Mouse (Mus musculus) liver, embryonic 16.5 days (tissue): ENCODE measurements at regions not wholly inside any gene's neighbourhood (a gene's known extent, or its start where the extent isn't known, plus 50 kb on each side); places are given as distances from the start of the nearest gene placed in this dataset.

Experiments
- ATAC-seq: fragments of 200-750 bp; cut with Nextera tagmentation; 2 replicates; pipeline ENCODE4 v1.8.0; 2017; ENCODE audit warnings: low read depth, mild to moderate bottlenecking, moderate number of reproducible peaks, moderate library complexity
- H3K27ac ChIP-seq: fragments of 300-500 bp; sonication (generic); 2 replicates; pipeline ENCODE4 v1.5.1; 2014; ENCODE audit warnings: mild to moderate bottlenecking, low read length
- H3K27me3 ChIP-seq: fragments of 300-500 bp; sonication (generic); 2 replicates; pipeline ENCODE4 v1.6.1; 2014; ENCODE audit warnings: low read depth, low read length, mixed read lengths; ENCODE audit not compliant: control insufficient read depth, insufficient read depth
- H3K36me3 ChIP-seq: fragments of 300-500 bp; sonication (generic); 2 replicates; pipeline ENCODE4 v1.6.1; 2014; ENCODE audit warnings: mild to moderate bottlenecking; ENCODE audit not compliant: control insufficient read depth, insufficient read depth
- H3K4me1 ChIP-seq: fragments of 300-500 bp; sonication (generic); 2 replicates; pipeline ENCODE4 v1.6.1; 2014; ENCODE audit warnings: low read depth, low read length, mixed read lengths; ENCODE audit not compliant: control insufficient read depth
- H3K4me2 ChIP-seq: fragments of 300-500 bp; sonication (generic); 2 replicates; pipeline ENCODE4 v1.6.1; 2014; ENCODE audit warnings: low read depth, low read length, mixed read lengths
- H3K4me3 ChIP-seq: fragments of 300-500 bp; sonication (generic); 2 replicates; pipeline ENCODE4 v1.5.1; 2014; ENCODE audit warnings: low read depth, mild to moderate bottlenecking, low read length
- H3K9ac ChIP-seq: fragments of 300-500 bp; sonication (generic); 2 replicates; pipeline ENCODE4 v1.6.1; 2014; ENCODE audit warnings: low read depth, low read length
- H3K9me3 ChIP-seq: fragments of 300-500 bp; sonication (generic); replicated peaks from 2 replicates; pipeline ENCODE4 v1.6.1; 2016; ENCODE audit warnings: low read length; ENCODE audit not compliant: control insufficient read depth
- WGBS: fragments of 180-500 bp; shearing (Covaris S2); extraction: QIAGEN DNeasy Blood & Tissue Kit; methylation state at CpG from one replicate; pipeline ENCODE4 v1.1.7; 2014; ENCODE audit not compliant: insufficient replicate concordance; 5-methylcytosine and 5-hydroxymethylcytosine counted together

DNA sequence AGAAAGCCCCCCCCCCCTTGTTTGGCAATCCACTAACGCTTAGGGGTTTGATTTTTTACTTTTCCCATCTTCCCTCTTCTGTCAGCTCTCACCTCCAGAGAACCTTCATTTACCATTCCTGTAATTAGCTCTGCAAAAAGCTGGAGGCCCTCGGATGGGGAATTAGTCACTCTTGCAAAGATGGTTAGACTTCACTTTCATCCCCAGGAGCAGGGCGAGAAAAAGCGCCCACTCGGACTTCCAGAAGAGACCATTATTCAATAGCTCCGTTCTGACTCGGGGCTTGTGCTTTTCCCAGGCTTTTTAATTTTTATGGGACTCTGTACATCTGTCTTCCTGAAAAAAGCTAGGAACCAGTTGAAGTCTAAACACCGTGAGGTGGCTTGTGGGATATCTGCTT, 73.7 kb upstream of the Map4k3 start:
- no peak overlapping the region for H3K9ac ChIP-seq
- no peak overlapping the region for H3K4me2 ChIP-seq
- H3K27me3 ChIP-seq: no peaks in the 10 kb centered on the region
- H3K4me3 ChIP-seq: no peak overlapping the region
- no peak overlapping the region for H3K27ac ChIP-seq
- no peak for ATAC-seq
- H3K36me3 ChIP-seq: no peaks in the 10 kb centered on the region
- no peaks in the 10 kb centered on the region for H3K9me3 ChIP-seq
- H3K4me1 ChIP-seq: no peaks in the 10 kb centered on the region
- WGBS: 35% methylated on average over 8 of the region's 8 CpGs

DNA sequence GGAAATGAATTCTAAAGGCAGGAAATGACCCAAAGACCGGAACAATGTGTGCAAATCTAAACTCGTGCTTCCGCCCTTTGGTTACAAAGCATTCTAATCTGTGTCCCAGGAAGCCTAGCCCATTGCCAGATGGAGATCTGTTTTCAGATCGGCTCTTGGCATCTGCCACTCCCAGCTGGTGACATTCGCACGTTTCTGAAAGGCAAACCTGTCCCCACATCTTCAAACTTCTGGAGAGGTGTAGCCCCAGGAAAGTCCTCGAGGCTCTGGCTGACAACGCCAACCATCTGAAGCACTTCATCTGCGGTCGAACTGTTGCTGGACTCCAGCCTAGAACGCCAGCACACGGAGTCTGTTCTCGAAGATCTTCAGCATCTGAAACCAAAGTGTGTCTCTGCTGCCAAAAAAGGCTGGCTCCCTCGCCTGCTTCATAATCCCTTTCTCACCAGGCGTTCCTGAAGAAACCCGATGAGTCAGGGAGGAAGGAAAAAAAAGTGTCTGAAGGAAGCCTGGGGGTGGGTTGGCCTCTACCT, 73.2 kb upstream of the Map4k3 start:
- no peak for ATAC-seq
- no peaks in the 10 kb centered on the region for H3K4me1 ChIP-seq
- no peak overlapping the region for H3K9ac ChIP-seq
- H3K27me3 ChIP-seq: no peaks in the 10 kb centered on the region
- H3K9me3 ChIP-seq: no peaks in the 10 kb centered on the region
- no peak overlapping the region for H3K27ac ChIP-seq
- H3K36me3 ChIP-seq: no peaks in the 10 kb centered on the region
- H3K4me2 ChIP-seq: no peak overlapping the region
- no peak overlapping the region for H3K4me3 ChIP-seq
- WGBS: 8% methylated on average over 16 of the region's 16 CpGs

DNA sequence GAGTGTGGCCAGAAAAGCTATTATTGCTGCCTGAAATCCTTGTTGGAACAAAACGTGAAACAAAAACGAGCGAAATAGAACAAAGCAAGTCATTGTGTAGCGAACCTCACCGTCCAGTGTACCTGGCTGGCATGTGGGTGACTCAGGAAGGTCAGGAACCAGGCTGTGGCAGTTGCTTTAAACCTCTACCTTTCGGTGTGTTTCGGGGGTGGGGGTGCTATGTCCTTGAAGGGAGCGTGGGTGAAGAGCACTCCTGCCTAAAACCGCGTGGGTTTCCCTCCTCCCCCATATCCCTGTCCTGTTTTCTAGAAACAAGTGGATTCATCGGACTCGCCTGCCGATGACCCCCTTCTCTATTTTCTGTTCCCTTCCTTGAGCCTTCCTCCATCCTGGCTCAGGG, 72.6 kb upstream of the Map4k3 start:
- WGBS: 49% methylated on average over 13 of the region's 13 CpGs
- H3K27ac ChIP-seq: no peak overlapping the region
- H3K9me3 ChIP-seq: no peaks in the 10 kb centered on the region
- no peaks in the 10 kb centered on the region for H3K27me3 ChIP-seq
- ATAC-seq: no peak
- H3K9ac ChIP-seq: no peak overlapping the region
- H3K4me3 ChIP-seq: no peak overlapping the region
- no peaks in the 10 kb centered on the region for H3K4me1 ChIP-seq
- H3K4me2 ChIP-seq: no peak overlapping the region
- H3K36me3 ChIP-seq: no peaks in the 10 kb centered on the region

DNA sequence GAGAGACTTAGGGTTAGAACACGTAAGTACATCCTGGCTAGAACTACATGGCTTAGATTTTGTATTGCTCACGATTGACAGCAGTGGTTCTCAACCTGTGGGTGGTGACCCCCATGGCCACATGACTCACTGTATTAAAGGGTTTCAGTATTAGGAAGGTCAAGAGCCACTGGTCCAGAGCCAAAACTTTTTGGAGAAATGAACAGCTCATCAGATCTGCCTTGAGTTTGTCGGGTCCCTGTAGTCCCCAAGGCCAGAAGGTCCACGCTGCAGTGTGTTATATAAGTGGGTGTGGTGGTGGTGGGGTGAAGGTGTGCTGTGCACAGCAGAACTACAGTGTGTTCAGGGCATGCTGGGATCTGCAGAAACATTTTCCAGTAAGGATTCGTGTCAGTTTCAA, 72.2 kb upstream of the Map4k3 start:
- H3K27ac ChIP-seq: no peak overlapping the region
- ATAC-seq: no peak
- H3K4me3 ChIP-seq: no peak overlapping the region

DNA sequence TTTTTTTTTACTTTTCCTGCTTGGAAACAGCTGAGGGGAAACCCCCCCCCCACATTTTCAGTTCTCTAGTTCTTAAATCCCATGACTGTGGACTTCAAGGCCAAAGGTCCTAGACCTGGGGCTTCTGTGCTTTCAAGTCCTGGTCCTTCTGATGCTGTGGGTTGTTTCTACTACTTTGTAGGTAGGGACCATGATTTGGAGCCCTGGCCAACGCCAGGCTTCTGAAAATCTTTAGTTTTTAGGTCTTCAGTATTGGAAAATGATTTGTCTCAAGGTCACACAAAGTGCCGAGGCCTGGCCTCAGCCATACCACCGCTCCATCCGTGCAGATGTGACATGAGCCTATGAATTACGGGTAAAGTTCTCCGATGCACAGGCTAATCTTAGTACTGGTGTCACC, 70.8 kb upstream of the Map4k3 start:
- WGBS: 69% methylated on average over 6 of the region's 6 CpGs
- Histone ChIP-seq H3K27ac (no peak overlapping the region), H3K4me1 (no peaks in the 10 kb centered on the region), H3K9ac (no peak overlapping the region), H3K27me3 (no peaks in the 10 kb centered on the region), H3K4me2 (no peak overlapping the region), H3K4me3 (no peak overlapping the region), H3K9me3 (no peaks in the 10 kb centered on the region), H3K36me3 (no peaks in the 10 kb centered on the region)
- ATAC-seq: no peak

More for the DNA sequence above, 72.2 kb upstream of the Map4k3 start:
- H3K4me1 ChIP-seq: no peaks in the 10 kb centered on the region
- WGBS: 53% methylated on average over 5 of the region's 5 CpGs
- no peaks in the 10 kb centered on the region for H3K27me3 ChIP-seq
- no peaks in the 10 kb centered on the region for H3K36me3 ChIP-seq
- H3K4me2 ChIP-seq: no peak overlapping the region
- no peaks in the 10 kb centered on the region for H3K9me3 ChIP-seq
- no peak overlapping the region for H3K9ac ChIP-seq

DNA sequence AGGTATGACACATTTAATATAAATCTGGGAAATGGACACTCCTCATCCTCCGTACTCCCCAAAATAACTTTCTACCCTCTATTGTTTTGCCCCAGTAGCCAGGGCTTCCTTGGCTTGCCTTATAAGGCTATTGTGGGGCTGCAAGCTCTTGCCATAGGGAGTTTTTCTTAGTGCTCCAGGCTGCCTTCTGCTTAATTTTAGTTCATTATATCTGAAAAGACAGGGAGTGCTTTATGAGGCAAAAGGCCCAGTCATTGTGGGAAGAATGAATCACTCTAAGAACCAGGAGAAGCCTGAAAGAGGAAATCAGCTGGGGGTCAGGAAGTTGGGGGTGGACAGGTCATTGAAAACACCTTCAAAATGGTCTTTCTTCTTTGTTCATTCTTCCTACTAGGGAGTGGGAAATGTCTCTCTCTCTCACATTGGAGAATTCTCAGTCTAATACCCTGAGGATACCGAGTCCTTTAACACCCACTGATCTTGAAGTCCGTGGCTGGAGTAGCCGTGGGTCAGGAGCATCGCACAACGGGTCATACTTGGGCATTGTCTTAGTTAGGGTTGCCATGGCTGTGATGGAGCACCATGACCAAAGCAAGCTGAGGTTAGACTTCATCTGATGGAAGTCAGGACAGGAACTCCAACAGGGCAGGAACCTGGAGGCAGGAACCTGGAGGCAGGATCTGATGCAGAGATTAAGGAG, 70.1 kb upstream of the Map4k3 start:
- H3K9ac ChIP-seq: no peak overlapping the region
- H3K4me2 ChIP-seq: no peak overlapping the region
- H3K9me3 ChIP-seq: no peaks in the 10 kb centered on the region
- no peaks in the 10 kb centered on the region for H3K27me3 ChIP-seq
- H3K36me3 ChIP-seq: no peaks in the 10 kb centered on the region
- no peak for ATAC-seq
- no peaks in the 10 kb centered on the region for H3K4me1 ChIP-seq
- H3K4me3 ChIP-seq: no peak overlapping the region
- 69% methylated on average over 6 of the region's 6 CpGs for WGBS
- H3K27ac ChIP-seq: no peak overlapping the region

DNA sequence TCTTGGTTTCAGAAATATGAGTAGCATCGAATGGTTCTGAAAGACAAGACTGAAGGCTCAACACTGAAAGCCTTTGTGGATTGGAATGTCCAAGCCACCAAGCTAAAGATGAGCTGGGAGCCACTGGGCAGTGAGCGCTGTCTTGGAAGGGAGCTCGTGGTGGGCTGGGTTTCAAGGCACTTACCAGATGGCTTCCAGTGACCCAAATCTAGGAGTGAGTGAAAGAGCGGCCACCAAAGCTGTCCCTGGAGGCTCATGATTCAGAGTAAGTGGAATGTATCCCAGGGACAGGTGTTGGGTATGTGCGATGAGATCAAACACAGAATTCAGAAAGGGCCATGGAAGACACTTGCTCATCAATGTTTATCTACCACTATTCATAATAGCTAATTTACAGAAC, 68.5 kb upstream of the Map4k3 start:
- no peaks in the 10 kb centered on the region for H3K27me3 ChIP-seq
- H3K27ac ChIP-seq: no peak overlapping the region
- H3K9ac ChIP-seq: no peak overlapping the region
- no peak overlapping the region for H3K4me2 ChIP-seq
- H3K9me3 ChIP-seq: no peaks in the 10 kb centered on the region
- H3K4me1 ChIP-seq: no peaks in the 10 kb centered on the region
- ATAC-seq: no peak
- no peak overlapping the region for H3K4me3 ChIP-seq
- WGBS: 75% methylated on average over 5 of the region's 5 CpGs
- H3K36me3 ChIP-seq: no peaks in the 10 kb centered on the region

DNA sequence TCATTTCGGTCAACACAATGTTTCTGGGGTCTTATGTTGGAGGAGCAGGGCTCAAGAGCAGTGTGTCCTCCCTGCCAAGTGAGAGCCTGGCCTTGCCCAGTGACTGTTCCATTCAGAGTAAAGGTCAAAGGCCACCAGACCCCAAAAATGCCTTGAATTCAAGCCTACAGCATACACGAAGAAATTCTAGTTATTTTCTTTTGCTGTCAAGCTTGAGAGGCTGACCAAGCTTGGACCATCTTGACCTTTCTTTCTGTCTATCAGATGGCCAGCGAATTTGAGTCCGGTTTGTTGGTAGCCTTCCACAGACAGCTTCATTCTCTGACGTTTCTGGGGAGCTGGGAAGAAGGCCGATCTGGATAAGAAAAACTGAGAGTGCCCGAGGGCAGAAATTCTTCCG, 68.1 kb upstream of the Map4k3 start:
- H3K9me3 ChIP-seq: no peaks in the 10 kb centered on the region
- no peak overlapping the region for H3K4me2 ChIP-seq
- H3K36me3 ChIP-seq: no peaks in the 10 kb centered on the region
- ATAC-seq: no peak
- no peak overlapping the region for H3K4me3 ChIP-seq
- no peaks in the 10 kb centered on the region for H3K27me3 ChIP-seq
- H3K9ac ChIP-seq: no peak overlapping the region
- H3K27ac ChIP-seq: no peak overlapping the region
- 66% methylated on average over 8 of the region's 8 CpGs for WGBS
- no peaks in the 10 kb centered on the region for H3K4me1 ChIP-seq

DNA sequence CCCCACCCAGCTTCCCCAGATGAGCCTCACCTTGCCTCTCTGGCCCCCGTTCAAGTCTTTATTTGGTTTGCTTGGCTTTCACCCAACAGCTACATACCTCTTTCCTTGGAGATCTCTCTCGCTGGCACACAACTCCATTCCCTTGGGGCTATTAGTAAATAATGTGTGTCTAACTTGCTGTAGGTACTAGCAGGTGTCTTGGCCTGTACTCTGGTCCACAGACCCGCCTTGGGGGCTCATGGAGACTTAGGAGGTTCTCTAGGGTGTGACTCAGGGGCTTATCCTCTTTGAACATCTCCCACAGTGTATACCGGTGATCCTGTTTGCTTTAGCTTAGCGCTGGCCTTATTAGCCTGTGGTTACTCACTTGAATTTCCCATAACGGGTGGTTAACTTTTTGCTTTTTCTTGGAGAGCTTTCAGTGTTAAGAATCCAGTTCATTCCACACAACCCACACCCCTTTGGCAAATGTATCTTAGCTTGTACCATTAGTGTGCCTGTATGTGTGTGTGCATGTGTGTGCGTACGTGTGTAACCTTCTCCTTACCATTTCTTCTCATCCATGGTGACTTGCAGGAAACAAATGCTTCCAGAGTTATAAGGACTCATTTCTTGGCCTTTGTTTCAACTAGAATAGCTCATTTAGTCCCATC, 67.3 kb upstream of the Map4k3 start:
- H3K36me3 ChIP-seq: no peaks in the 10 kb centered on the region
- no peaks in the 10 kb centered on the region for H3K9me3 ChIP-seq
- no peaks in the 10 kb centered on the region for H3K4me1 ChIP-seq
- H3K27me3 ChIP-seq: no peaks in the 10 kb centered on the region
- H3K4me2 ChIP-seq: no peak overlapping the region
- no peak for ATAC-seq
- whole genome bisulfite sequencing: 66% methylated on average over 8 of the region's 8 CpGs
- no peak overlapping the region for H3K27ac ChIP-seq
- H3K4me3 ChIP-seq: no peak overlapping the region
- no peak overlapping the region for H3K9ac ChIP-seq
